Comparison of ENCODE assay signal across 8 mouse cellular contexts in the genomic region with DNA sequence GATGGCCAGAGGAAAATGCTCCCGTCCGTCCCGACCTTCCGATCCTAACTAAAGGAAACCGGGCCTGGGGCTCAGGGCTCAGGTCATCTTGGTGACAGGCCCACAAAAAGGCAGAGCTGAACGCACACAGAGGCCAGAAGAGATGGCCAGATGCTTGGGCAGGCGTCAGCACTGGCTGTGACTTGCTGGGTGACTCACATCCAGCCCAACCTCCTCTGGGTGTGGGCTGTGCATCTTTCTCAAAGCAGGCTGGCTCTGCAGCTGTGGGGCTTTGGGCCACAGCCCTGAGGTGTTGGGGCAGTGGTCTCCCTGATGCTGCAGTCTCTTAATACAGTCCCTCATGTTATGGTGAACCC. TPM values are rescaled to one million over a fixed set of nuclear protein-coding genes. Genes with fewer than 3 reads are reported as not detected.
A peak's percentile ranks its signal among the peaks of the same experiment; 100 is the strongest.
DNase-seq lines count a peak whose midpoint lies in the region; ATAC-seq lines count a peak whose summit lies in the region.

No protein-coding gene starts in this region.

- DNase-seq in kidney, adult 11 months = no peak
- DNase-seq in NIH3T3 (ENCODE audit: low read depth) = peak; percentile 89
- DNase-seq in fibroblast of lung, adult 2 months (ENCODE audit: low read depth) = peak; percentile 86
- DNase-seq in limb, embryonic 10.5 days (ENCODE audit: low spot score) = no peak
- no peak for DNase-seq in spleen, adult 18-20 months
- no peak for DNase-seq in ovary, postnatal 10 days (ENCODE audit: low spot score)

- WGBS in kidney, embryonic 16.5 days = 3% methylated on average over 7 of the region's 7 CpGs
- WGBS in limb, embryonic 10.5 days = 3% methylated on average over 7 of the region's 7 CpGs

- no peaks in the 10 kb centered on the region for H3K27me3 ChIP-seq in kidney, embryonic 16.5 days (ENCODE audit: insufficient read depth, low read length)
- no peaks in the 10 kb centered on the region for H3K27me3 ChIP-seq in limb, embryonic 10.5 days (ENCODE audit: low read depth, poor library complexity, severe bottlenecking)

- ATAC-seq in kidney, embryonic 16.5 days (ENCODE audit: low FRiP score, low TSS enrichment) = peak; percentile 67
- ATAC-seq in monocyte, adult 5-6 weeks (replicated peaks; ENCODE audit: insufficient number of reproducible peaks, low FRiP score, low TSS enrichment, poor library complexity, severe bottlenecking) = peak; percentile 42; the same call in 1 of the 2 replicates

- H3K4me1 ChIP-seq in kidney, embryonic 16.5 days (ENCODE audit: insufficient read depth, low read length) = peaks cover 84% of the 10 kb centered on the region
- peaks cover 85% of the 10 kb centered on the region for H3K4me1 ChIP-seq in limb, embryonic 10.5 days

- peak overlapping the region; percentile 63 for H3K4me2 ChIP-seq in kidney, embryonic 16.5 days (replicated peaks; ENCODE audit: low read depth, low read length)

- peak overlapping the region; percentile 35; the same call in 1 of the 2 replicates for H3K9ac ChIP-seq in kidney, embryonic 16.5 days (replicated peaks; ENCODE audit: low read length)

- H3K36me3 ChIP-seq in kidney, embryonic 16.5 days (ENCODE audit: insufficient read depth, low read length) = no peaks in the 10 kb centered on the region
- no peaks in the 10 kb centered on the region; the same call in 1 of the 2 replicates for H3K36me3 ChIP-seq in limb, embryonic 10.5 days

- H3K9me3 ChIP-seq in kidney, embryonic 16.5 days (ENCODE audit: low read length) = no peaks in the 10 kb centered on the region
- H3K9me3 ChIP-seq in limb, embryonic 10.5 days (replicated peaks) = no peaks in the 10 kb centered on the region

- peak overlapping the region; percentile 98 for H3K27ac ChIP-seq in kidney, embryonic 16.5 days (ENCODE audit: low read length)
- peak overlapping the region; percentile 97 for H3K27ac ChIP-seq in limb, embryonic 10.5 days

- H3K4me3 ChIP-seq in kidney, embryonic 16.5 days (ENCODE audit: low read length) = peak overlapping the region; percentile 19; the same call in 1 of the 2 replicates
- peak overlapping the region; percentile 47 for H3K4me3 ChIP-seq in limb, embryonic 10.5 days

RNA-seq across cellular contexts. Expression of gene Ncor2, which starts 37.5 kb away (rescaled TPM):
- 25.9 and 27.5 TPM in 2 replicates for polyA plus RNA-seq in kidney, embryonic 16.5 days (2015; fragmentation: Nextera tagmentation; extraction: Ambion mirVana)
- 22.4 and 26.8 TPM in 2 replicates for polyA plus RNA-seq in limb, embryonic 10.5 days (2016; fragmentation: Nextera tagmentation; extraction: Ambion mirVana)
- total RNA-seq in monocyte, adult 5-6 weeks (2017) = 14.4 to 63.8 TPM (median 24.3 TPM) in 3 replicates

Comparison
In these comparisons a context has a peak if more than half of its experiments do, and no peak if none do; other contexts are left out.
1. DNase-seq: peak in NIH3T3 (single experiment) and fibroblast of lung, adult 2 months (single experiment); none in kidney, adult 11 months (single experiment), limb, embryonic 10.5 days (single experiment), spleen, adult 18-20 months (0 of 2) and ovary, postnatal 10 days (single experiment).